Mouse (Mus musculus) heart, embryonic 12.5 days (tissue): ENCODE measurements around the gene Cpxcr1. TPM values are rescaled to one million over a fixed set of nuclear protein-coding genes. Genes with fewer than 3 reads are reported as not detected.

ENCODE experiments used
- ATAC-seq: fragments of 200-750 bp; cut with Nextera tagmentation; 2 replicates; pipeline ENCODE4 v1.8.0; 2017; ENCODE audit warnings: moderate TSS enrichment, moderate library complexity; ENCODE audit not compliant: insufficient number of reproducible peaks, low FRiP score
- H3K27ac ChIP-seq: fragments of 300-500 bp; sonication (generic); 2 replicates; pipeline ENCODE4 v1.5.1; 2016; ENCODE audit warnings: mild to moderate bottlenecking, moderate library complexity; ENCODE audit not compliant: poor library complexity, severe bottlenecking
- H3K27me3 ChIP-seq: fragments of 300-500 bp; sonication (generic); replicated peaks from 2 replicates; pipeline ENCODE4 v1.6.1; 2016; ENCODE audit warnings: mild to moderate bottlenecking, moderate library complexity
- H3K36me3 ChIP-seq: fragments of 300-500 bp; sonication (generic); 2 replicates; pipeline ENCODE4 v1.6.1; 2016; ENCODE audit warnings: mild to moderate bottlenecking, moderate library complexity
- H3K4me1 ChIP-seq: fragments of 300-500 bp; sonication (generic); replicated peaks from 2 replicates; pipeline ENCODE4 v1.6.1; 2016; ENCODE audit warnings: mild to moderate bottlenecking
- H3K4me2 ChIP-seq: fragments of 300-500 bp; sonication (generic); 2 replicates; pipeline ENCODE4 v1.6.1; 2016; ENCODE audit warnings: mild to moderate bottlenecking, moderate library complexity
- H3K4me3 ChIP-seq: fragments of 300-500 bp; sonication (generic); 2 replicates; pipeline ENCODE4 v1.5.1; 2016; ENCODE audit warnings: mild to moderate bottlenecking
- H3K9ac ChIP-seq: fragments of 300-500 bp; sonication (generic); 2 replicates; pipeline ENCODE4 v1.6.1; 2016; ENCODE audit warnings: mild to moderate bottlenecking, moderate library complexity
- H3K9me3 ChIP-seq: fragments of 300-500 bp; sonication (generic); replicated peaks from 2 replicates; pipeline ENCODE4 v1.6.1; 2016; ENCODE audit warnings: mild to moderate bottlenecking, moderate library complexity
- polyA plus RNA-seq: library from polyadenylated mRNA; unstranded; fragments of >200 nt; fragmentation: Nextera tagmentation; extraction: Ambion mirVana; gene quantifications from 2 replicates; pipeline ENCODE4 v1.2.1, GENCODE M21; 2016

Cpxcr1 gene
- not detected in 2 replicates for polyA plus RNA-seq

- Histone ChIP-seq H3K27me3 (no peaks in the 10 kb centered on the region), H3K27ac (no peak within 1 kb of the TSS), H3K4me3 (no peak within 1 kb of the TSS), H3K4me1 (no peaks in the 10 kb centered on the region), H3K36me3 (no peaks in the 10 kb centered on the region), H3K9me3 (no peaks in the 10 kb centered on the region), H3K4me2 (no peak within 1 kb of the TSS), H3K9ac (no peak within 1 kb of the TSS)
- ATAC-seq, result no peak
These were observed at the start of gene Cpxcr1 for GRCm38 (mm10) chrX:116448644-116449043. Gene Cpxcr1 (plus strand): TSS chrX:116448944.

Other genes with a start within 250 kb of the Cpxcr1 start
- not detected in 2 replicates for gene H2afb2, start 232.2 kb downstream of the Cpxcr1 start, polyA plus RNA-seq